Mouse (Mus musculus) ES-Bruce4 (cell line): ENCODE results near the gene Sphk1.
"Not testable (repeated sequence)": the region's sequence is repeated elsewhere in the genome, so short reads cannot be mapped to it uniquely, and the experiment has no call there.

Experiments
- CTCF ChIP-seq: IDR thresholded peaks from one replicate; pipeline ENCODE4 v1.8.1; 2011; ENCODE audit warnings: low read depth, low read length
- EP300 ChIP-seq: IDR thresholded peaks from 2 replicates; pipeline ENCODE4 v1.6.1; 2011; ENCODE audit warnings: low read depth, low read length; ENCODE audit not compliant: insufficient read depth
- POLR2A ChIP-seq: IDR thresholded peaks from one replicate; pipeline ENCODE4 v1.8.1; 2011; ENCODE audit warnings: low read length; ENCODE audit not compliant: insufficient read depth

- TF ChIP-seq POLR2A, CTCF, EP300: not testable (repeated sequence)
Measured at GRCm38 (mm10) chr11:116492507-116492906, 38.2 kb upstream of the Sphk1 start.
